In the genomic region with DNA sequence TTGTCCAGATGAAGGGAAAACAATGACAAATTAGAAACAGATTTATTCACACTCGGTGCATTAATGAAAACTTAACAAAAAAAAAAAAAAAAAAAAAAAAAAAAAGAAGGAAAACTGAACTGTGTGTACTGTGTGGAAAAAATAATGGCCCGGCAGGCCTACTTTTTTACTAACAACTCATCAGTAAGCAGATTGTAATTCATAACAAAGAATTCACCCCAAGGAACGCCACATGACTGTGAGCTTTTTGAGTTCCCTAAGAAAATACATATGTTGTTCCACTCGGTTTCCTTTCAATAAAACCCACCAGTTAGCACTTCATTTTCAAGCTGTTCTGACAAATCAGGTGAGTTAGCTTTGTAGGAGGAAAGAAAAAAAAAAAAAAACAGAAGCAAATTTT, we compare ENCODE assay signal across 29 mouse cellular contexts.
A peak's percentile ranks its signal among the peaks of the same experiment; 100 is the strongest.
DNase-seq lines count a peak whose midpoint lies in the region; ATAC-seq and TF ChIP-seq lines count a peak whose summit lies in the region.
"Had no signal": no experiment of that assay in that cellular context is flagged by ENCODE, and none has a peak within 500 bp of the region (broad histone marks: within the 10 kb centered on the region; RNA-seq: fewer than 3 reads in every experiment).

No protein-coding gene starts in this region.

- H3K4me3 ChIP-seq in forebrain, embryonic 13.5 days = no peak overlapping the region
- H3K4me3 ChIP-seq in forebrain, embryonic 12.5 days (replicated peaks) = no peak overlapping the region
- no peak overlapping the region for H3K4me3 ChIP-seq in lung, embryonic 14.5 days (ENCODE audit: low read depth, low read length)
- no peak overlapping the region for H3K4me3 ChIP-seq in embryonic facial prominence, embryonic 14.5 days (ENCODE audit: low read depth, low read length)
- H3K4me3 ChIP-seq in limb, embryonic 13.5 days = no peak overlapping the region
- H3K4me3 ChIP-seq: embryonic facial prominence, embryonic 15.5 days; heart, adult 2 months; heart, embryonic 13.5 days; liver, embryonic 15.5 days; lung, embryonic 15.5 days had no signal

- H3K4me1 ChIP-seq in forebrain, embryonic 13.5 days = no peaks in the 10 kb centered on the region
- H3K4me1 ChIP-seq in forebrain, embryonic 12.5 days = no peaks in the 10 kb centered on the region
- H3K4me1 ChIP-seq in lung, embryonic 14.5 days (ENCODE audit: insufficient read depth) = no peaks in the 10 kb centered on the region
- H3K4me1 ChIP-seq in embryonic facial prominence, embryonic 14.5 days (ENCODE audit: control insufficient read depth, insufficient read depth, low read length) = no peaks in the 10 kb centered on the region
- peaks cover 27% of the 10 kb centered on the region for H3K4me1 ChIP-seq in limb, embryonic 13.5 days
- H3K4me1 ChIP-seq: embryonic facial prominence, embryonic 15.5 days; heart, embryonic 13.5 days; liver, embryonic 15.5 days; lung, embryonic 15.5 days had no signal

- no peaks in the 10 kb centered on the region for H3K9me3 ChIP-seq in forebrain, embryonic 13.5 days (replicated peaks)
- no peaks in the 10 kb centered on the region for H3K9me3 ChIP-seq in forebrain, embryonic 12.5 days
- no peaks in the 10 kb centered on the region for H3K9me3 ChIP-seq in lung, embryonic 14.5 days (ENCODE audit: low read depth, low read length)
- H3K9me3 ChIP-seq in embryonic facial prominence, embryonic 14.5 days (ENCODE audit: control insufficient read depth, low read length) = no peaks in the 10 kb centered on the region
- peaks cover 6% of the 10 kb centered on the region for H3K9me3 ChIP-seq in limb, embryonic 13.5 days
- H3K9me3 ChIP-seq: embryonic facial prominence, embryonic 15.5 days; liver, embryonic 15.5 days; lung, embryonic 15.5 days had no signal

- no peak overlapping the region for H3K27ac ChIP-seq in forebrain, embryonic 13.5 days
- H3K27ac ChIP-seq in forebrain, embryonic 12.5 days = no peak overlapping the region
- no peak overlapping the region for H3K27ac ChIP-seq in lung, embryonic 14.5 days (ENCODE audit: low read depth)
- H3K27ac ChIP-seq in embryonic facial prominence, embryonic 14.5 days (replicated peaks; ENCODE audit: low read depth, low read length) = no peak overlapping the region
- H3K27ac ChIP-seq in limb, embryonic 13.5 days = no peak overlapping the region
- H3K27ac ChIP-seq: embryonic facial prominence, embryonic 15.5 days; heart, adult 2 months; heart, embryonic 13.5 days; hindbrain, embryonic 14.5 days; liver, embryonic 15.5 days; lung, embryonic 15.5 days; stomach, postnatal 0 days had no signal

- DNase-seq in lung, embryonic 14.5 days = peak; percentile 54
- no peak for DNase-seq in lung, postnatal 10 days
- peak; percentile 52 for DNase-seq in embryonic facial prominence, embryonic 14.5 days (ENCODE audit: low spot score)
- no peak for DNase-seq in right cerebral cortex, postnatal 14 days
- DNase-seq in left cerebral cortex, postnatal 14 days (ENCODE audit: low spot score in 2 of 2) = no peak
- DNase-seq: adrenal gland, postnatal 14 days; cerebellum, adult 18-20 months; heart, adult 2 months; heart, postnatal 10 days; kidney, adult 11 months; kidney, postnatal 14 days; layer of hippocampus, adult 9-11 months; right cerebral cortex, adult 18-20 months; right cerebral cortex, postnatal 4 days; thymus, adult 18-20 months; thymus, postnatal 25 days had no signal

- H3K36me3 ChIP-seq in forebrain, embryonic 13.5 days (ENCODE audit: poor library complexity, severe bottlenecking) = no peaks in the 10 kb centered on the region
- H3K36me3 ChIP-seq in forebrain, embryonic 12.5 days (replicated peaks) = no peaks in the 10 kb centered on the region
- no peaks in the 10 kb centered on the region for H3K36me3 ChIP-seq in lung, embryonic 14.5 days (ENCODE audit: insufficient read depth)
- H3K36me3 ChIP-seq in embryonic facial prominence, embryonic 14.5 days (ENCODE audit: control insufficient read depth, insufficient read depth, low read length) = no peaks in the 10 kb centered on the region
- H3K36me3 ChIP-seq in limb, embryonic 13.5 days = no peaks in the 10 kb centered on the region
- H3K36me3 ChIP-seq: embryonic facial prominence, embryonic 15.5 days; heart, embryonic 13.5 days; liver, embryonic 15.5 days; lung, embryonic 15.5 days had no signal

- 43% methylated on average over 4 of the region's 4 CpGs for WGBS in forebrain, embryonic 13.5 days
- WGBS in forebrain, embryonic 12.5 days = 35% methylated on average over 4 of the region's 4 CpGs
- 40% methylated on average over 4 of the region's 4 CpGs for WGBS in lung, embryonic 14.5 days
- 25% methylated on average over 4 of the region's 4 CpGs for WGBS in embryonic facial prominence, embryonic 14.5 days
- WGBS in limb, embryonic 13.5 days = 18% methylated on average over 4 of the region's 4 CpGs

- H3K27me3 ChIP-seq in forebrain, embryonic 13.5 days = no peaks in the 10 kb centered on the region
- no peaks in the 10 kb centered on the region for H3K27me3 ChIP-seq in forebrain, embryonic 12.5 days
- no peaks in the 10 kb centered on the region for H3K27me3 ChIP-seq in lung, embryonic 14.5 days (ENCODE audit: insufficient read depth, low read length)
- H3K27me3 ChIP-seq in embryonic facial prominence, embryonic 14.5 days (replicated peaks; ENCODE audit: control insufficient read depth, insufficient read depth, low read length) = no peaks in the 10 kb centered on the region
- H3K27me3 ChIP-seq in limb, embryonic 13.5 days = peaks cover under 1% of the 10 kb centered on the region; the same call in 1 of the 2 replicates
- H3K27me3 ChIP-seq: embryonic facial prominence, embryonic 15.5 days; heart, embryonic 13.5 days; liver, embryonic 15.5 days; lung, embryonic 15.5 days had no signal

- no peak overlapping the region for H3K9ac ChIP-seq in forebrain, embryonic 13.5 days
- H3K9ac ChIP-seq in forebrain, embryonic 12.5 days = no peak overlapping the region
- no peak overlapping the region for H3K9ac ChIP-seq in lung, embryonic 14.5 days
- no peak overlapping the region for H3K9ac ChIP-seq in embryonic facial prominence, embryonic 14.5 days (ENCODE audit: low read depth, low read length)
- no peak overlapping the region for H3K9ac ChIP-seq in limb, embryonic 13.5 days
- H3K9ac ChIP-seq: embryonic facial prominence, embryonic 15.5 days; heart, embryonic 13.5 days; hindbrain, embryonic 14.5 days; liver, embryonic 15.5 days; lung, embryonic 15.5 days had no signal

- no peak overlapping the region for H3K4me2 ChIP-seq in forebrain, embryonic 13.5 days
- no peak overlapping the region for H3K4me2 ChIP-seq in forebrain, embryonic 12.5 days
- no peak overlapping the region for H3K4me2 ChIP-seq in lung, embryonic 14.5 days
- H3K4me2 ChIP-seq in embryonic facial prominence, embryonic 14.5 days (ENCODE audit: low read depth, low read length) = no peak overlapping the region
- H3K4me2 ChIP-seq in limb, embryonic 13.5 days (replicated peaks) = no peak overlapping the region
- H3K4me2 ChIP-seq: embryonic facial prominence, embryonic 15.5 days; heart, embryonic 13.5 days; hindbrain, embryonic 14.5 days; liver, embryonic 15.5 days; lung, embryonic 15.5 days; midbrain, embryonic 11.5 days had no signal

- intact Hi-C loops in left cerebral cortex, postnatal 14 days (cut with DNase I) = no loop called here

- peak; percentile 45; the same call in 1 of the 2 replicates for ATAC-seq in forebrain, embryonic 13.5 days
- ATAC-seq in forebrain, embryonic 12.5 days (ENCODE audit: low FRiP score) = no peak
- peak; percentile 41; the same call in 1 of the 2 replicates for ATAC-seq in lung, embryonic 14.5 days (ENCODE audit: insufficient read depth)
- no peak for ATAC-seq in embryonic facial prominence, embryonic 14.5 days (ENCODE audit: low read depth)
- ATAC-seq in limb, embryonic 13.5 days (ENCODE audit: low FRiP score, low read depth) = peak; percentile 46; the same call in 1 of the 2 replicates
- ATAC-seq: CD4-positive, CD25-positive, alpha-beta regulatory T cell, adult 4 months; inflammation-experienced regulatory T-cells, adult 6 months; midbrain, embryonic 16.5 days had no signal

- TF ChIP-seq CTCF in lung, embryonic 14.5 days (IDR thresholded peaks at IDR 0.05; ENCODE audit: low read depth) = no peak

Comparison
In these comparisons a context has a peak if more than half of its experiments do, and no peak if none do; other contexts are left out.
1. ATAC-seq: peak in forebrain, embryonic 13.5 days (single experiment), lung, embryonic 14.5 days (single experiment) and limb, embryonic 13.5 days (single experiment); none in forebrain, embryonic 12.5 days (single experiment) and embryonic facial prominence, embryonic 14.5 days (single experiment).
2. DNase-seq: peak in lung, embryonic 14.5 days (single experiment) and embryonic facial prominence, embryonic 14.5 days (single experiment); none in lung, postnatal 10 days (single experiment), right cerebral cortex, postnatal 14 days (single experiment) and left cerebral cortex, postnatal 14 days (0 of 2).